Mouse (Mus musculus) spleen, adult 2 months (tissue): Measurements from ENCODE around the gene Olfr202. TPM values are rescaled to one million over a fixed set of nuclear protein-coding genes. Genes with fewer than 3 reads are reported as not detected.

ENCODE experiments used
- DNase-seq, 2 experiments: peaks; one replicate each; pipeline versions ENCODE4 v3.0.0 to v3.0.0-alpha.2; 2012 to 2021; ENCODE audit warnings: low spot score in 2 of 2, low read depth in 1 of 2
- H3K27ac ChIP-seq: fragments of 200-500 bp; 2 replicates; pipeline ENCODE4 v1.5.1; 2012; ENCODE audit warnings: low read length, inconsistent platforms; ENCODE audit not compliant: insufficient read depth
- H3K27me3 ChIP-seq: fragments of 200-500 bp; 2 replicates; pipeline ENCODE4 v1.6.1; 2012; ENCODE audit warnings: mild to moderate bottlenecking, moderate library complexity, low read length, inconsistent platforms; ENCODE audit not compliant: control insufficient read depth, insufficient read depth
- H3K36me3 ChIP-seq: fragments of 200-500 bp; 2 replicates; pipeline ENCODE4 v1.6.1; 2012; ENCODE audit warnings: mild to moderate bottlenecking, low read length, inconsistent platforms; ENCODE audit not compliant: control insufficient read depth, insufficient read depth
- H3K4me1 ChIP-seq: fragments of 200-500 bp; 2 replicates; pipeline ENCODE4 v1.6.1; 2011; ENCODE audit warnings: inconsistent platforms; ENCODE audit not compliant: control insufficient read depth, insufficient read depth, insufficient read length
- H3K4me3 ChIP-seq: fragments of 200-500 bp; 2 replicates; pipeline ENCODE4 v1.5.1; 2011; ENCODE audit warnings: mild to moderate bottlenecking, inconsistent platforms; ENCODE audit not compliant: insufficient read depth, insufficient read length; ENCODE audit errors: extremely low read depth
- CTCF ChIP-seq: fragments of 200-500 bp; IDR thresholded peaks from 2 replicates; pipeline ENCODE4 v1.5.1; 2011; ENCODE audit warnings: mild to moderate bottlenecking, inconsistent platforms; ENCODE audit not compliant: insufficient read depth, insufficient read length, insufficient replicate concordance; ENCODE audit errors: extremely low read depth
- POLR2A ChIP-seq: fragments of 200-500 bp; IDR thresholded peaks from 2 replicates; pipeline ENCODE4 v1.6.1; 2011; ENCODE audit warnings: low read depth, low read length, inconsistent platforms
- WGBS: fragments of 180-500 bp; shearing (Covaris S2); methylation state at CpG from one replicate; pipeline ENCODE4 v1.1.7; 2018; 5-methylcytosine and 5-hydroxymethylcytosine counted together
- polyA plus RNA-seq: library from polyadenylated mRNA; depleted of rRNA; stranded (reverse); fragments of >200 nt; gene quantifications from 2 replicates; pipeline ENCODE4 v1.2.3, GENCODE M21; 2012; rRNA removed

The Olfr202 gene
- polyA plus RNA-seq, 1 experiment = not detected

- H3K27ac ChIP-seq = no peak overlapping the region
- TF ChIP-seq POLR2A = no peak
- TF ChIP-seq CTCF = no peak
- DNase-seq = no peak
- no peak overlapping the region for H3K4me3 ChIP-seq
- no peaks in the 10 kb centered on the region for H3K36me3 ChIP-seq
- no peaks in the 10 kb centered on the region for H3K27me3 ChIP-seq
- no peaks in the 10 kb centered on the region for H3K4me1 ChIP-seq
- 85% methylated on average over 17 of the region's 17 CpGs for WGBS
Observed at GRCm38 (mm10) chr16:59249684-59250083, 36.9 kb downstream of the Olfr202 start.

Other genes starting within 250 kb of the Olfr202 start
- gene Olfr187, start 247.0 kb downstream of the Olfr202 start, polyA plus RNA-seq = not detected in 2 replicates
- gene Olfr190, start 208.8 kb downstream of the Olfr202 start, polyA plus RNA-seq = not detected in 2 replicates
- gene Olfr191, start 197.0 kb downstream of the Olfr202 start, polyA plus RNA-seq = not detected in 2 replicates
- not detected in 2 replicates for gene Olfr193, start 174.9 kb downstream of the Olfr202 start, polyA plus RNA-seq
- not detected in 2 replicates for gene Olfr194, start 165.7 kb downstream of the Olfr202 start, polyA plus RNA-seq
- gene Olfr195, start 139.7 kb downstream of the Olfr202 start, polyA plus RNA-seq = not detected in 2 replicates
- gene Olfr196, start 116.3 kb downstream of the Olfr202 start, polyA plus RNA-seq = not detected in 2 replicates
- gene Olfr198, start 83.3 kb downstream of the Olfr202 start, polyA plus RNA-seq = not detected in 2 replicates
- not detected in 2 replicates for gene Olfr199, start 67.0 kb downstream of the Olfr202 start, polyA plus RNA-seq
- gene Olfr201, start 14.2 kb downstream of the Olfr202 start, polyA plus RNA-seq = not detected in 2 replicates
- gene Olfr203, start 12.1 kb upstream of the Olfr202 start, polyA plus RNA-seq = not detected in 2 replicates
- gene Olfr204, start 31.5 kb upstream of the Olfr202 start, polyA plus RNA-seq = not detected in 2 replicates
- not detected in 2 replicates for gene Olfr205, start 44.3 kb upstream of the Olfr202 start, polyA plus RNA-seq
- gene Olfr206, start 62.5 kb upstream of the Olfr202 start, polyA plus RNA-seq = not detected in 2 replicates
- not detected in 2 replicates for gene Olfr209, start 77.2 kb upstream of the Olfr202 start, polyA plus RNA-seq
- gene Gabrr3, start 120.5 kb upstream of the Olfr202 start, polyA plus RNA-seq = not detected in 2 replicates
- gene Riox2, start 185.0 kb upstream of the Olfr202 start, polyA plus RNA-seq = 6.0 and 8.2 TPM in 2 replicates